Mouse (Mus musculus) MEL (cell line): Measurements from ENCODE around the gene Morc2a. TPM values are rescaled to one million over a fixed set of nuclear protein-coding genes. Genes with fewer than 3 reads are reported as not detected.

Source experiments
- DNase-seq: peaks from one replicate; pipeline ENCODE4 v3.0.0; 2011; ENCODE audit warnings: low read depth, low spot score
- H3K27ac ChIP-seq: 2 replicates; pipeline ENCODE4 v1.5.1; 2012; ENCODE audit warnings: low read depth, mild to moderate bottlenecking, control low read depth, low read length, moderate library complexity; ENCODE audit not compliant: control insufficient read depth
- H3K27me3 ChIP-seq, 2 experiments: fragments of 150-350 bp in 1 of 2; sonication (generic) in 1 of 2; 2 replicates each; pipeline ENCODE4 v1.6.1; 2012; ENCODE audit warnings: low read length in 2 of 2, mild to moderate bottlenecking in 2 of 2, improper control_type of control experiment in 1 of 2, moderate library complexity in 1 of 2; ENCODE audit not compliant: insufficient read depth in 2 of 2, control insufficient read depth in 1 of 2
- H3K36me3 ChIP-seq, 2 experiments: 2 replicates each; pipeline ENCODE4 v1.6.1; 2012 to 2014; ENCODE audit warnings: low read length in 2 of 2, improper control_type of control experiment in 1 of 2, inconsistent platforms in 1 of 2, mild to moderate bottlenecking in 1 of 2; ENCODE audit not compliant: insufficient read depth in 2 of 2, control insufficient read depth in 1 of 2
- H3K4me1 ChIP-seq, 2 experiments: fragments of 150-350 bp in 1 of 2; sonication (generic) in 1 of 2; 2 replicates each; pipeline ENCODE4 v1.6.1; 2012; ENCODE audit warnings: low read length in 2 of 2, improper control_type of control experiment in 1 of 2, mild to moderate bottlenecking in 1 of 2; ENCODE audit not compliant: insufficient read depth in 2 of 2, control insufficient read depth in 1 of 2
- H3K4me3 ChIP-seq, 2 experiments: fragments of 150-350 bp in 1 of 2; sonication (generic) in 1 of 2; 2 replicates each; pipeline ENCODE4 v1.5.1; 2012; ENCODE audit warnings: low read depth in 2 of 2, low read length in 2 of 2, mild to moderate bottlenecking in 2 of 2, moderate library complexity in 2 of 2, control low read depth in 1 of 2, improper control_type of control experiment in 1 of 2; ENCODE audit not compliant: control insufficient read depth in 1 of 2, insufficient read depth in 1 of 2
- H3K79me2 ChIP-seq: 2 replicates; pipeline ENCODE4 v1.6.1; 2012; ENCODE audit warnings: mild to moderate bottlenecking, low read length, moderate library complexity; ENCODE audit not compliant: control insufficient read depth, poor library complexity, insufficient read depth
- H3K9ac ChIP-seq: 2 replicates; pipeline ENCODE4 v1.6.1; 2012; ENCODE audit warnings: low read depth, mild to moderate bottlenecking, control low read depth, low read length, moderate library complexity; ENCODE audit not compliant: control insufficient read depth, poor library complexity, severe bottlenecking
- H3K9me3 ChIP-seq: fragments of 150-350 bp; sonication (generic); replicated peaks from 2 replicates; pipeline ENCODE4 v1.6.1; 2012; ENCODE audit warnings: mild to moderate bottlenecking, low read length, improper control_type of control experiment, moderate library complexity; ENCODE audit not compliant: insufficient read depth
- CHD1 ChIP-seq: IDR thresholded peaks from 2 replicates; pipeline ENCODE4 v1.6.1; 2012; ENCODE audit warnings: low read depth, mild to moderate bottlenecking, inconsistent platforms, low read length, improper control_type of control experiment
- E2F4 ChIP-seq: IDR thresholded peaks from 2 replicates; pipeline ENCODE4 v1.6.1; 2011; ENCODE audit warnings: low read depth, low read length, improper control_type of control experiment, borderline replicate concordance
- ELF1 ChIP-seq: IDR thresholded peaks from 2 replicates; pipeline ENCODE4 v1.6.1; 2014; ENCODE audit warnings: low read depth, mild to moderate bottlenecking, inconsistent platforms, low read length, improper control_type of control experiment, moderate library complexity
- ETS1 ChIP-seq: IDR thresholded peaks from 2 replicates; pipeline ENCODE4 v1.6.1; 2012; ENCODE audit warnings: low read depth, mild to moderate bottlenecking, inconsistent platforms, low read length, improper control_type of control experiment, moderate library complexity
- GATA1 ChIP-seq: IDR thresholded peaks from 2 replicates; pipeline ENCODE4 v1.6.1; 2011; ENCODE audit warnings: low read depth, low read length, improper control_type of control experiment
- HCFC1 ChIP-seq: IDR thresholded peaks from 2 replicates; pipeline ENCODE4 v1.6.1; 2012; ENCODE audit warnings: low read depth, mild to moderate bottlenecking, inconsistent platforms, low read length, improper control_type of control experiment, moderate library complexity
- JUND ChIP-seq: IDR thresholded peaks from 2 replicates; pipeline ENCODE4 v1.6.1; 2011; ENCODE audit warnings: low read depth, mild to moderate bottlenecking, improper control_type of control experiment, low read length
- MAFK ChIP-seq: IDR thresholded peaks from 2 replicates; pipeline ENCODE4 v1.6.1; 2011; ENCODE audit warnings: low read depth, mild to moderate bottlenecking, low read length, improper control_type of control experiment, borderline replicate concordance
- MAX ChIP-seq: IDR thresholded peaks from 2 replicates; pipeline ENCODE4 v1.6.1; 2011; ENCODE audit warnings: low read length, improper control_type of control experiment
- MAZ ChIP-seq: IDR thresholded peaks from 2 replicates; pipeline ENCODE4 v1.6.1; 2012; ENCODE audit warnings: low read depth, mild to moderate bottlenecking, inconsistent platforms, low read length, improper control_type of control experiment
- MEF2A ChIP-seq: IDR thresholded peaks from 2 replicates; pipeline ENCODE4 v1.6.1; 2014; ENCODE audit warnings: low read depth, mild to moderate bottlenecking, inconsistent platforms, low read length, improper control_type of control experiment; ENCODE audit not compliant: poor library complexity, insufficient replicate concordance, severe bottlenecking; ENCODE audit errors: extremely low read depth
- NELFE ChIP-seq: IDR thresholded peaks from 2 replicates; pipeline ENCODE4 v1.6.1; 2011; ENCODE audit warnings: low read depth, low read length, improper control_type of control experiment
- NRF1 ChIP-seq: IDR thresholded peaks from 2 replicates; pipeline ENCODE4 v1.6.1; 2014; ENCODE audit warnings: low read depth, mild to moderate bottlenecking, inconsistent platforms, low read length, improper control_type of control experiment, moderate library complexity; ENCODE audit not compliant: poor library complexity, insufficient read depth, severe bottlenecking
- POLR2AphosphoS2 ChIP-seq: IDR thresholded peaks from 2 replicates; pipeline ENCODE4 v1.6.1; 2011; ENCODE audit warnings: low read length, improper control_type of control experiment
- POLR2AphosphoS5 ChIP-seq: IDR thresholded peaks from 2 replicates; pipeline ENCODE4 v1.6.1; 2012; ENCODE audit warnings: low read depth, borderline replicate concordance, mild to moderate bottlenecking, inconsistent platforms, low read length, moderate library complexity, mixed read lengths
- RAD21 ChIP-seq: IDR thresholded peaks from 2 replicates; pipeline ENCODE4 v1.6.1; 2011; ENCODE audit warnings: mild to moderate bottlenecking, low read depth, low read length, improper control_type of control experiment
- SIN3A ChIP-seq: IDR thresholded peaks from 2 replicates; pipeline ENCODE4 v1.6.1; 2012; ENCODE audit warnings: low read length, improper control_type of control experiment, inconsistent platforms
- SMC3 ChIP-seq: IDR thresholded peaks from 2 replicates; pipeline ENCODE4 v1.6.1; 2011; ENCODE audit warnings: low read depth, low read length, improper control_type of control experiment
- UBTF ChIP-seq: IDR thresholded peaks from 2 replicates; pipeline ENCODE4 v1.6.1; 2012; ENCODE audit warnings: low read depth, mild to moderate bottlenecking, inconsistent platforms, low read length, improper control_type of control experiment, moderate library complexity, borderline replicate concordance; ENCODE audit not compliant: insufficient read depth
- USF1 ChIP-seq: IDR thresholded peaks from 2 replicates; pipeline ENCODE4 v1.6.1; 2014; ENCODE audit warnings: low read depth, mild to moderate bottlenecking, inconsistent platforms, low read length, improper control_type of control experiment, moderate library complexity
- USF2 ChIP-seq, 2 experiments: IDR thresholded peaks; 2 replicates each; pipeline ENCODE4 v1.6.1; 2011 to 2012; ENCODE audit warnings: improper control_type of control experiment in 2 of 2, low read length in 2 of 2, borderline replicate concordance in 1 of 2, inconsistent platforms in 1 of 2, low read depth in 1 of 2, mild to moderate bottlenecking in 1 of 2; ENCODE audit not compliant: insufficient read depth in 1 of 2
- ZC3H11A ChIP-seq: IDR thresholded peaks from 2 replicates; pipeline ENCODE4 v1.6.1; 2012; ENCODE audit warnings: low read depth, mild to moderate bottlenecking, inconsistent platforms, low read length, improper control_type of control experiment
- ZKSCAN1 ChIP-seq: IDR thresholded peaks from 2 replicates; pipeline ENCODE4 v1.6.1; 2012; ENCODE audit warnings: low read depth, mild to moderate bottlenecking, inconsistent platforms, low read length, improper control_type of control experiment, moderate library complexity
- polyA plus RNA-seq, 2 experiments: library from polyadenylated mRNA; stranded (reverse) in 1 of 2; unstranded in 1 of 2; fragments of >175 nt in 1 of 2; fragments of >200 nt in 1 of 2; gene quantifications; 2 replicates each; pipeline versions ENCODE4 v1.2.1 to v1.2.4; 2012; ENCODE audit warnings: low replicate concordance in 2 of 2, low read depth in 1 of 2; ENCODE audit not compliant: insufficient read length in 2 of 2, insufficient read depth in 1 of 2, missing spikeins in 1 of 2
- total RNA-seq: library from RNA; depleted of rRNA; stranded (reverse); fragments of 300-350 nt; gene quantifications from 2 replicates; pipeline ENCODE4 v1.2.3, GENCODE M21; 2012

The Morc2a gene
- total and polyA plus RNA-seq, 3 experiments, result 14.7 to 25.6 (median 23.4) TPM

GRCm38 (mm10) chr11:3733933-3734636 is 85.1 kb downstream of the Morc2a start:
- Histone ChIP-seq H3K9ac (no peak overlapping the region), H3K79me2 (no peaks in the 10 kb centered on the region), H3K36me3 (no peaks in the 10 kb centered on the region), H3K27ac (no peak overlapping the region), H3K9me3 (no peaks in the 10 kb centered on the region), H3K4me1 (no peaks in the 10 kb centered on the region), H3K27me3 (peaks cover 2 to 4% of the 10 kb centered on the region in 2 experiments; a peak in 3 of 4 replicates), H3K4me3 (no peak overlapping the region)
- no peak for DNase-seq
- TF ChIP-seq MAX, result no peak
- no peak for TF ChIP-seq ZKSCAN1
- TF ChIP-seq SIN3A, result no peak
- no peak for TF ChIP-seq POLR2AphosphoS5
- TF ChIP-seq POLR2AphosphoS2, result no peak
- TF ChIP-seq ETS1, result no peak
- no peak for TF ChIP-seq NRF1
- no peak for TF ChIP-seq GATA1
- TF ChIP-seq ELF1, result no peak
- TF ChIP-seq USF2 (IDR thresholded peaks at IDR 0.05; ENCODE audit: borderline replicate concordance in 1 of 2, insufficient read depth in 1 of 2, low read depth in 1 of 2, low read length in 2 of 2), result no peak
- no peak for TF ChIP-seq HCFC1
- TF ChIP-seq E2F4, result no peak
- no peak for TF ChIP-seq RAD21
- no peak for TF ChIP-seq NELFE
- TF ChIP-seq UBTF, result no peak
- no peak for TF ChIP-seq ZC3H11A

DNA sequence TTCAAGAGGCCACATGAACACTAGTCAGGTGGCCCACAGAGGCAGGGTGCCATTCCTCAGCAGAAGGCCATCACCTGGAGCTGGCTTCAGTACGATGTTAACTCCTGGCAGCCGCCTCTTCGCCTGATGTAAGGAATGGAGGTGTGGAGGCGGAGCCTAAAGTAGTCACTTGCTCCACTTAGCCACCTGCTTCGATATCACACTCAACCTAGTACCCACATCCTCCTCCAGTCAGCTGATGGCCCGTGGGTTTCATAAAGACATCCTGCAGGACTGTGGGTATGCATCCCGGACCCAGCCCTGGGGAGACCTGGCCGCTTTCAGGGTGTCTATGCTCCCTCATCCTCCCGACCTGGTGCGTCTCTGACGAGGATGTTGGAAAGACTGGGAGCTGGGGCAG is 86.7 kb downstream of the Morc2a start:
- no peak overlapping the region for H3K4me3 ChIP-seq
- peaks cover 2 to 4% of the 10 kb centered on the region in 2 experiments; a peak in 2 of 4 replicates for H3K27me3 ChIP-seq
- no peaks in the 10 kb centered on the region for H3K79me2 ChIP-seq
- H3K4me1 ChIP-seq, result no peaks in the 10 kb centered on the region
- H3K27ac ChIP-seq, result no peak overlapping the region
- H3K9ac ChIP-seq, result no peak overlapping the region
- no peak for DNase-seq
- H3K36me3 ChIP-seq, result no peaks in the 10 kb centered on the region
- no peaks in the 10 kb centered on the region for H3K9me3 ChIP-seq
- TF ChIP-seq USF1 (no peak), MAFK (no peak), MEF2A (no peak), HCFC1 (no peak), JUND (no peak), CHD1 (no peak), UBTF (no peak), MAZ (no peak), SMC3 (no peak)
